Mouse (Mus musculus) kidney, embryonic 16.5 days (tissue): ENCODE results near the gene Gm884. TPM values are rescaled to one million over a fixed set of nuclear protein-coding genes. Genes with fewer than 3 reads are reported as not detected.

Experiments
- ATAC-seq: fragments of 200-750 bp; cut with Nextera tagmentation; 2 replicates; pipeline ENCODE4 v1.8.0; 2017; ENCODE audit warnings: moderate TSS enrichment; ENCODE audit not compliant: low FRiP score, low TSS enrichment
- H3K27ac ChIP-seq: fragments of 300-500 bp; sonication (generic); 2 replicates; pipeline ENCODE4 v1.5.1; 2014; ENCODE audit warnings: low read length
- H3K27me3 ChIP-seq: fragments of 300-500 bp; sonication (generic); 2 replicates; pipeline ENCODE4 v1.6.1; 2014; ENCODE audit warnings: low read length, control low read depth, mixed read lengths; ENCODE audit not compliant: insufficient read depth
- H3K36me3 ChIP-seq: fragments of 300-500 bp; sonication (generic); 2 replicates; pipeline ENCODE4 v1.6.1; 2014; ENCODE audit warnings: low read length, control low read depth, mixed read lengths; ENCODE audit not compliant: insufficient read depth
- H3K4me1 ChIP-seq: fragments of 300-500 bp; sonication (generic); 2 replicates; pipeline ENCODE4 v1.6.1; 2014; ENCODE audit warnings: low read length, control low read depth, mixed read lengths; ENCODE audit not compliant: insufficient read depth
- H3K4me2 ChIP-seq: fragments of 300-500 bp; sonication (generic); replicated peaks from 2 replicates; pipeline ENCODE4 v1.6.1; 2014; ENCODE audit warnings: low read depth, low read length
- H3K4me3 ChIP-seq: fragments of 300-500 bp; sonication (generic); 2 replicates; pipeline ENCODE4 v1.5.1; 2014; ENCODE audit warnings: mild to moderate bottlenecking, low read length
- H3K9ac ChIP-seq: fragments of 300-500 bp; sonication (generic); replicated peaks from 2 replicates; pipeline ENCODE4 v1.6.1; 2014; ENCODE audit warnings: low read length
- H3K9me3 ChIP-seq: fragments of 300-500 bp; sonication (generic); 2 replicates; pipeline ENCODE4 v1.6.1; 2016; ENCODE audit warnings: low read length, control low read depth
- WGBS: fragments of 180-500 bp; shearing (Covaris S2); extraction: QIAGEN DNeasy Blood & Tissue Kit; methylation state at CpG from one replicate; pipeline ENCODE4 v1.1.7; 2014; 5-methylcytosine and 5-hydroxymethylcytosine counted together
- polyA plus RNA-seq: library from polyadenylated mRNA; unstranded; fragments of >200 nt; fragmentation: Nextera tagmentation; extraction: Ambion mirVana; gene quantifications from 2 replicates; pipeline ENCODE4 v1.2.1, GENCODE M21; 2015

Gene Gm884
- polyA plus RNA-seq, 1 experiment from 2014 or later: not detected

- 88% methylated on average over 2 of the region's 2 CpGs for WGBS
- no peaks in the 10 kb centered on the region for H3K27me3 ChIP-seq
- H3K4me2 ChIP-seq: no peak overlapping the region
- H3K4me3 ChIP-seq: no peak overlapping the region
- no peak overlapping the region for H3K27ac ChIP-seq
- peaks cover 2% of the 10 kb centered on the region; the same call in 1 of the 2 replicates for H3K9me3 ChIP-seq
- no peaks in the 10 kb centered on the region for H3K36me3 ChIP-seq
- ATAC-seq: no peak
- H3K9ac ChIP-seq: no peak overlapping the region
- H3K4me1 ChIP-seq: no peaks in the 10 kb centered on the region
These were observed 108.8 kb downstream of the Gm884 start for GRCm38 (mm10) chr11:103512111-103512510.

- no peak within 1 kb of the TSS for H3K9ac ChIP-seq
- no peaks in the 10 kb centered on the region for H3K36me3 ChIP-seq
- no peaks in the 10 kb centered on the region for H3K9me3 ChIP-seq
- no peak for ATAC-seq
- no peak within 1 kb of the TSS for H3K4me2 ChIP-seq
- H3K27me3 ChIP-seq: peaks cover 4% of the 10 kb centered on the region; the same call in 1 of the 2 replicates
- H3K4me3 ChIP-seq: no peak within 1 kb of the TSS
- H3K27ac ChIP-seq: no peak within 1 kb of the TSS
- H3K4me1 ChIP-seq: no peaks in the 10 kb centered on the region
- WGBS: 90% methylated on average over 12 of the region's 12 CpGs
These were observed 116.4 kb downstream of the Gm884 start, which contains the start of gene Lrrc37a for GRCm38 (mm10) chr11:103504497-103504896. Lrrc37a (minus strand) TSS chr11:103504597.

Other genes with a start within 250 kb of the Gm884 start
- gene Plekhm1, start 208.5 kb downstream of the Gm884 start, polyA plus RNA-seq: 9.2 and 10.3 TPM in 2 replicates
- gene Lrrc37a, start 116.5 kb downstream of the Gm884 start, polyA plus RNA-seq: not detected in 2 replicates
- gene Lyzl6, start 17.8 kb upstream of the Gm884 start, polyA plus RNA-seq: not detected in 2 replicates
- gene Rprml, start 28.4 kb upstream of the Gm884 start, polyA plus RNA-seq: not detected in 2 replicates
- 91.1 and 92.2 TPM in 2 replicates for gene Gosr2, start 76.8 kb upstream of the Gm884 start, polyA plus RNA-seq
- gene Wnt9b, start 128.7 kb upstream of the Gm884 start, polyA plus RNA-seq: 8.9 and 10.0 TPM in 2 replicates
- not detected in 2 replicates for gene Wnt3, start 153.0 kb upstream of the Gm884 start, polyA plus RNA-seq